Comparison of ENCODE assay signal across 28 mouse cellular contexts in the genomic region with DNA sequence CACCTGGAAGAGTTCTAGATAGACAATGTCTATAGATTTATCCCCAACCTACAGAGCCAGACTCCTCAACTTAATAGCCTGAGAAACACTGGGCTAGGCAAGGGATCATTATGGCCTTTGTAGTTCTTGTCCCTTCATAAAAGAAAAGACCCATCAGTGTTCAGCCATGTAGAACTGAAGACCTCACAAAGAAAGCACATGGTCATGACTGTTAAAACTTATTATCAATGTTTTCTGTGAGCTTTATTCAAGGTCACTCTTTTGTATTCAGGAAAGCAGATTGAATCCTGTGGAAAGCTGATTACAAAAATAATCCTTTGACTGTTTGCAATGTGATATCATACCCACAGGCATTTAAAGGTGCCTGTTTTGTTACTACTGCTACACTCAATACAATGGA.
"Had no signal": no experiment of that assay in that cellular context is flagged by ENCODE, and none has a peak within 500 bp of the region (broad histone marks: within the 10 kb centered on the region; RNA-seq: fewer than 3 reads in every experiment).

No protein-coding gene starts in this region.

- H3K27ac ChIP-seq: left cerebral cortex, adult 2 months; limb, embryonic 10.5 days; limb, embryonic 12.5 days; limb, embryonic 13.5 days; limb, embryonic 15.5 days; liver, embryonic 12.5 days; liver, embryonic 13.5 days; liver, embryonic 14.5 days; liver, embryonic 15.5 days; lung, embryonic 15.5 days; macrophage; midbrain, embryonic 10.5 days; midbrain, embryonic 12.5 days; midbrain, embryonic 13.5 days; midbrain, embryonic 15.5 days had no signal

- DNase-seq: left cerebral cortex, postnatal 4 days; liver; liver, embryonic 13.5 days; liver, postnatal 0 days; lung, adult 18-20 months; lung, adult 2 months; lung, embryonic 14.5 days; lung, postnatal 10 days; lung, postnatal 14 days; lung, postnatal 36 days; lung, postnatal 4 days; midbrain, embryonic 14.5 days had no signal

- H3K36me3 ChIP-seq: limb, embryonic 10.5 days; limb, embryonic 12.5 days; limb, embryonic 13.5 days; limb, embryonic 15.5 days; liver, embryonic 12.5 days; liver, embryonic 13.5 days; liver, embryonic 15.5 days; lung, embryonic 15.5 days; midbrain, embryonic 10.5 days; midbrain, embryonic 12.5 days; midbrain, embryonic 13.5 days; midbrain, embryonic 15.5 days had no signal

- H3K27me3 ChIP-seq: limb, embryonic 12.5 days; limb, embryonic 13.5 days; limb, embryonic 15.5 days; liver, embryonic 12.5 days; liver, embryonic 13.5 days; liver, embryonic 15.5 days; lung, embryonic 15.5 days; megakaryocyte, embryonic 14.5 days; midbrain, embryonic 12.5 days; midbrain, embryonic 13.5 days; midbrain, embryonic 15.5 days had no signal

- H3K4me3 ChIP-seq: left cerebral cortex, adult 2 months; limb, embryonic 10.5 days; limb, embryonic 12.5 days; limb, embryonic 13.5 days; limb, embryonic 15.5 days; liver, embryonic 12.5 days; liver, embryonic 13.5 days; liver, embryonic 15.5 days; lung, embryonic 15.5 days; megakaryocyte, embryonic 14.5 days; midbrain, embryonic 10.5 days; midbrain, embryonic 12.5 days; midbrain, embryonic 13.5 days; midbrain, embryonic 15.5 days; myocyte had no signal

- H3K4me1 ChIP-seq: limb, embryonic 12.5 days; limb, embryonic 13.5 days; limb, embryonic 15.5 days; liver, embryonic 12.5 days; liver, embryonic 13.5 days; liver, embryonic 15.5 days; lung, embryonic 15.5 days; megakaryocyte, embryonic 14.5 days; midbrain, embryonic 10.5 days; midbrain, embryonic 12.5 days; midbrain, embryonic 13.5 days; midbrain, embryonic 15.5 days had no signal
